Mouse (Mus musculus) testis, postnatal 10 days (tissue): ENCODE measurements around the gene Slc48a1.

Experiments used
- DNase-seq: peaks from one replicate; pipeline ENCODE4 v3.0.0; 2021; ENCODE audit warnings: low spot score

Slc48a1 gene

DNA sequence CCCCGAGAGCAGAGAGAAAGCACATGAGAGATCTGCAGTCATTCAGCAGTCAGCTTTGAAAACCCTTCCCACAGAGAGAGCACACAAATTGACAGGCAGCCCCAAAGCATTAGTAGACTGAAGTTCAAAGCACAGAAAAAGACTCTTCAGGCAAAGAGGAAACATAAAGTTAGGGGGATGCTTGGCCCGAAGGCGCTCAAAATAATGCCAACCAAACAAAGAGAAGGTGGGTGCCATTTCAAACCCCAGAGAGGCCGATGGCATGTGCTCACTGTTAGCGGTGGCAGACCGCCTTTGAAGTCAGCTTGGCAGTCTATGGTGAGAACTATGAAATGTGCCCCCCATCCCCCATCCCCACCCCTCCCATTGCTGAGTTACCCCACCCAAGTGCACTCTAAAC, 63.7 kb downstream of the Slc48a1 start:
- DNase-seq = no peak
